Mouse (Mus musculus): Measurements from ENCODE around the gene Foxp1. TPM values are rescaled to one million over a fixed set of nuclear protein-coding genes. Genes with fewer than 3 reads are reported as not detected.

The Foxp1 gene
- polyA plus RNA-seq, 1 experiment from 2014 or later, result 121 TPM

DNA sequence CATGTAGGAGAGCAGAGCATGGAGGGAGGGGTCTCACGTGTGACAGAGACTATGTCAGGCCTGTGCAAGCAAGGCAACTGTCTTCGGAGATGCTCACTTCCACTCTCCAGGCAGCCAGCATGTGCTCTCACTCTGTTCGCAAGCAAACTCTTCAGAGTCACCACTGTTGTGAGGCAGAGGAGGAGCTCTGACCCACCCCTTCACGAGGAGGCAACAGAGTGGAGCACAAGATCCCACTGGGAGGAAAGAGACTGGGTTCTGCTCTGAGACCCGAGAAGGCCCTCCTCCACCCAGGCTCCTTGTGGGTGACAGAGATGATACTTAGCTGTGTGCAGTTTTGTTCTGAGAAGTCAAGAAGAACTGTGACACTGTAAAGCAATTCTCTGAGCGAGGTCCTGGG is 248.3 kb downstream of the Foxp1 start:
- H3K9me3 ChIP-seq (ENCODE audit: low read length), result no peaks in the 10 kb centered on the region
- WGBS, result 45% methylated on average over 6 of the region's 6 CpGs
- no peak overlapping the region for H3K9ac ChIP-seq (replicated peaks; ENCODE audit: low read depth)
- no peak overlapping the region for H3K4me3 ChIP-seq (ENCODE audit: low read depth, low read length)
- no peak overlapping the region for H3K4me2 ChIP-seq (replicated peaks; ENCODE audit: low read depth, low read length)
- no peaks in the 10 kb centered on the region for H3K36me3 ChIP-seq (ENCODE audit: insufficient read depth, low read length)
- ATAC-seq (peak; percentile 27), DNase-seq (ENCODE audit: low spot score) (no peak)
- no peaks in the 10 kb centered on the region for H3K27me3 ChIP-seq (replicated peaks; ENCODE audit: insufficient read depth, low read length)
- 0 out of 2 replicates have a peak overlapping the region, but pooled peaks have one; percentile 43 for H3K27ac ChIP-seq (ENCODE audit: low read length)
- 0 out of 2 replicates have a peak, but pooled peaks cover 2% of the 10 kb centered on the region for H3K4me1 ChIP-seq (ENCODE audit: insufficient read depth, low read depth, low read length)
- TF ChIP-seq CTCF (IDR thresholded peaks at IDR 0.05) (no peak), EP300 (IDR thresholded peaks at IDR 0.05) (no peak)

DNA sequence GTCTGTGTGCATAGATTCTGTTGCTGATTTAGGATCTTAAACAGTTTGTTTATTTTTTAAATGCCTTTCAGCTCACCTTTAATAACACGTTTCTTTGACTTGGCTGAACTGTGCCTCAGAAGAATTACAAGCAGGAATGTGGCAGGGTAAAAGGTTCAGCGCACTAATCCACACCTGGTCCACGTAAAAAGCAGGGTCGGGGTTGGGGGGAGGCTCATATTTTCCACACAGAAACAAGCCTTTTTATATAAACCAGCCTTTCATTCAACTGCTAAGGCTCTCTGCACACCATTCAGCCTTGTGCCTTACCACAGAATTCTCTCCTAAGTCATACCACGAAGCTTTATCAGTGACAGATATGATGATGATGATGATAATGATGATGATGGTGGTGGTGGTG is 249.3 kb downstream of the Foxp1 start:
- Histone ChIP-seq H3K36me3 (ENCODE audit: insufficient read depth, low read length) (no peaks in the 10 kb centered on the region), H3K4me2 (replicated peaks; ENCODE audit: low read depth, low read length) (no peak overlapping the region), H3K27me3 (replicated peaks; ENCODE audit: insufficient read depth, low read length) (no peaks in the 10 kb centered on the region), H3K4me1 (ENCODE audit: insufficient read depth, low read depth, low read length) (0 out of 2 replicates have a peak, but pooled peaks cover 2% of the 10 kb centered on the region), H3K27ac (ENCODE audit: low read length) (no peak overlapping the region), H3K9ac (replicated peaks; ENCODE audit: low read depth) (no peak overlapping the region), H3K9me3 (ENCODE audit: low read length) (no peaks in the 10 kb centered on the region), H3K4me3 (ENCODE audit: low read depth, low read length) (no peak overlapping the region)
- no peak for DNase-seq (ENCODE audit: low spot score)
- no peak for ATAC-seq
- TF ChIP-seq EP300 (IDR thresholded peaks at IDR 0.05) (no peak), CTCF (IDR thresholded peaks at IDR 0.05) (no peak)
- 66% methylated on average over 5 of the region's 5 CpGs for WGBS

DNA sequence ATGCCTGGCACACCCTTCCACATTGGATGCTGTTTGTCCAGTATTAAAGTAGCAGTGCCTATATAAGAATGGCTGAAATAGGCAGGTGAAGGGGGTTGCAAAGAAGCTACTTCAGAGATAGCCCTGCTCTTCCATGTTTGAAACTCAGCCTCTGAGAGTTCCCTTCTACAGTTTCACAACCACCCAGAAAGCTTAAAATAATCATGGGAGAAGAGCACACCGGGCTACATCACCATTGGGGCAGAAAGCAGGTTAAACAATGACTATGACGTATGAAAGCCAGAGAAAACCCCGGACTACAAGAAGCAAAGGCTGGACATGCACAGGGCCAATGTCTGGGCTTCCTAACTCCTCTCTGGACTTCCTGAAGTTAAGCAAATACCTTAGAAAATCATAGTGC is 250.3 kb downstream of the Foxp1 start:
- Histone ChIP-seq H3K4me2 (replicated peaks; ENCODE audit: low read depth, low read length) (no peak overlapping the region), H3K27ac (ENCODE audit: low read length) (no peak overlapping the region), H3K27me3 (replicated peaks; ENCODE audit: insufficient read depth, low read length) (no peaks in the 10 kb centered on the region), H3K9me3 (ENCODE audit: low read length) (no peaks in the 10 kb centered on the region), H3K4me3 (ENCODE audit: low read depth, low read length) (no peak overlapping the region), H3K36me3 (ENCODE audit: insufficient read depth, low read length) (no peaks in the 10 kb centered on the region), H3K9ac (replicated peaks; ENCODE audit: low read depth) (no peak overlapping the region), H3K4me1 (ENCODE audit: insufficient read depth, low read depth, low read length) (0 out of 2 replicates have a peak, but pooled peaks cover 2% of the 10 kb centered on the region)
- no peak for TF ChIP-seq CTCF (IDR thresholded peaks at IDR 0.05)
- no peak for TF ChIP-seq EP300 (IDR thresholded peaks at IDR 0.05)
- DNase-seq (ENCODE audit: low spot score), result no peak
- WGBS, result 61% methylated on average over 3 of the region's 3 CpGs
- no peak for ATAC-seq

DNA sequence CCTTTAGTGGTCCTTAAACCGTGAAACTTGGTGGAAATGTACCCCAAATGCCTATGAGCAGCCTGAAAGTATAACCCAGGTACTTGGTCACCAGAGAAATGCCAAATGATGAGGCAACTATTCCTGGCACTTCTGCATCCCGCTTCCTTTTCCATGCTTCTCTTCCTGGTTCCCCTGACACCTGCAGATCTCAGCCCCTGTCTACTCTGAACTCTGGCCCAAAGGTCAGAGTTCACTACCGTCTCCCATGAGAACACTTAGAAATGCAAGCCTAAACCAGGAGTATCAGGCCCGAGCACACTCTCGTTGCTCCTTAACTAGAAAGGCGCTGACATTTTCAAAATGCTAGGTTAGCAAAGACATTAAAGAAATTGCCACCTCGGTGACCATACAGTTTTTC is 250.8 kb downstream of the Foxp1 start:
- no peaks in the 10 kb centered on the region for H3K36me3 ChIP-seq (ENCODE audit: insufficient read depth, low read length)
- H3K4me3 ChIP-seq (ENCODE audit: low read depth, low read length), result no peak overlapping the region
- H3K9ac ChIP-seq (replicated peaks; ENCODE audit: low read depth), result no peak overlapping the region
- 75% methylated on average over 7 of the region's 7 CpGs for WGBS
- no peak for TF ChIP-seq EP300 (IDR thresholded peaks at IDR 0.05)
- TF ChIP-seq CTCF (IDR thresholded peaks at IDR 0.05), result no peak
- ATAC-seq (no peak), DNase-seq (ENCODE audit: low spot score) (no peak)
- H3K4me2 ChIP-seq (replicated peaks; ENCODE audit: low read depth, low read length), result no peak overlapping the region
- H3K4me1 ChIP-seq (ENCODE audit: insufficient read depth, low read depth, low read length), result peaks cover 3% of the 10 kb centered on the region; the same call in 1 of the 2 replicates
- no peaks in the 10 kb centered on the region for H3K9me3 ChIP-seq (ENCODE audit: low read length)
- H3K27me3 ChIP-seq (replicated peaks; ENCODE audit: insufficient read depth, low read length), result no peaks in the 10 kb centered on the region
- no peak overlapping the region for H3K27ac ChIP-seq (ENCODE audit: low read length)

DNA sequence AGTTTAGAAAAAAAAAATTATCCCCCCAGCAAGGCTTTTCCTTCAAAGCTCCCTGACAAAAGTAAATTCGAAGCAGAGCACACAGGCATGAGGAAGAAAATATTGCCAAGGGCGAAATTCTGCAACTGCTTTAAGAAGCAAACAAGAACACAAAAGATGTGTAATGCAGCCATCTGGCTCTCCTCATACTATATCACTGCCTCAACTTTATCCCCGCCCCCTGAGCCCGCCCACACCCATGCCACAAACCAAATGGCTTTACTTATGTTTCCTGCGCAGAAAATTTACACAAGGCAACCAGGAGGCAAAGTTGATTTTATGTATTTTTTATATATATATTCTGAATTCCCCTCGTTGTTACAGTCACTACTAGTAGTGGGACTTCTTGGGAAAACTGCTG is 252.6 kb downstream of the Foxp1 start:
- H3K27ac ChIP-seq (ENCODE audit: low read length), result no peak overlapping the region
- no peaks in the 10 kb centered on the region for H3K36me3 ChIP-seq (ENCODE audit: insufficient read depth, low read length)
- TF ChIP-seq EP300 (IDR thresholded peaks at IDR 0.05) (no peak), CTCF (IDR thresholded peaks at IDR 0.05) (no peak)
- H3K9me3 ChIP-seq (ENCODE audit: low read length), result no peaks in the 10 kb centered on the region
- no peak overlapping the region for H3K9ac ChIP-seq (replicated peaks; ENCODE audit: low read depth)
- DNase-seq (ENCODE audit: low spot score), result peak; percentile 30
- peaks cover 5% of the 10 kb centered on the region; the same call in 1 of the 2 replicates for H3K4me1 ChIP-seq (ENCODE audit: insufficient read depth, low read depth, low read length)
- WGBS, result 60% methylated on average over 6 of the region's 6 CpGs
- no peak overlapping the region for H3K4me2 ChIP-seq (replicated peaks; ENCODE audit: low read depth, low read length)
- H3K4me3 ChIP-seq (ENCODE audit: low read depth, low read length), result no peak overlapping the region
- no peak for ATAC-seq
- no peaks in the 10 kb centered on the region for H3K27me3 ChIP-seq (replicated peaks; ENCODE audit: insufficient read depth, low read length)

DNA sequence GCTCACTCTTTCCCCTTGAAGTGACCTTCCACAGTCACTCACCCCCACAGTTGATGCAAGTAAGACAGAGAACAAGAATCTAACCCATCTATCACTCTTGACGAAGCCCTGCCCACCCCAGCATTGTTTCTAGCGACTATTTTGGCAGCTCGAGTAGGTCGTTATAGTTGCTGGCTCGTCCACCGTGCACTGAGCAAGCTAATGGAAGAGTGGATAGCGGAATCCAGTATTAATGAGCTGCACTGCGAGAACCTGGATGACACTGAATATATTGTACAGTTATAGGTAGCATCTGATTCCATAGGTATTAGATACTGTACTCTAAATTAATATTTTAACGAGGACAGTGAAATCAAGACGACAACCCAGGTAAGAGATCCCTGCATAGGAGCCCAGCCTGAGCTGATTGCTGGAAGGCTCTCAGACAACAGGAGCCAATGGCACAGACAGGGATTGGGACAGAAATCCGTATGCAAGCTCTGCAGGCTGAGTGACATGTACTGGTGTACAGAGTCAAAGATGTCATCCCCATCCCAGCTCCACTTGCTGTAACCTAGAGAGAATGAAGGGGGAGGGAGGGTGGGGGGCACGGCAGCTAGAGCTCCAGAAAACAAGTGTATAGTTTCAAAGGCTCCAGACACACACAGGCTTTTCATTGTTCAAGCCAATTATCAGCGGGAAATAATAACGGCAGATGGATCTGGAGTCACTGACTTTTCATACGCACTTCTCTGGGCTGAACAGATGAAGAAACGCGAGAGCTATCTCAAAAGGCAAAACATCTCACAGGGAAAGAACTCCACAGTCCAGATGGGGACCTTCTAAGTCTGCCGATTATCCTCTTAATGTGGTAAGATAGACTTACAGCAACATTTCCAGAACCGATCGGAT is 254.1 kb downstream of the Foxp1 start:
- Histone ChIP-seq H3K9ac (replicated peaks; ENCODE audit: low read depth) (no peak overlapping the region), H3K9me3 (ENCODE audit: low read length) (no peaks in the 10 kb centered on the region), H3K36me3 (ENCODE audit: insufficient read depth, low read length) (no peaks in the 10 kb centered on the region), H3K27ac (ENCODE audit: low read length) (no peak overlapping the region), H3K4me3 (ENCODE audit: low read depth, low read length) (no peak overlapping the region), H3K27me3 (replicated peaks; ENCODE audit: insufficient read depth, low read length) (no peaks in the 10 kb centered on the region), H3K4me2 (replicated peaks; ENCODE audit: low read depth, low read length) (no peak overlapping the region), H3K4me1 (ENCODE audit: insufficient read depth, low read depth, low read length) (peaks cover 5% of the 10 kb centered on the region; the same call in 1 of the 2 replicates)
- 60% methylated on average over 20 of the region's 20 CpGs for WGBS
- DNase-seq (ENCODE audit: low spot score) (no peak), ATAC-seq (no peak)
- TF ChIP-seq EP300 (IDR thresholded peaks at IDR 0.05) (no peak), CTCF (IDR thresholded peaks at IDR 0.05) (no peak)
